Mouse (Mus musculus) layer of hippocampus, adult 9-11 months (tissue): ENCODE results near the gene Wars2.

ENCODE experiments used
- DNase-seq: peaks from one replicate; pipeline ENCODE4 v3.0.0; 2022

Gene Wars2

GRCm38 (mm10) chr3:99140940-99141854 is at the start of gene Wars2:
Gene Wars2 (plus strand): TSS chr3:99141068.
- DNase-seq, result peak; percentile 94

- no peak for DNase-seq
Observed at GRCm38 (mm10) chr3:99096816-99097215, 44.1 kb upstream of the Wars2 start.

DNA sequence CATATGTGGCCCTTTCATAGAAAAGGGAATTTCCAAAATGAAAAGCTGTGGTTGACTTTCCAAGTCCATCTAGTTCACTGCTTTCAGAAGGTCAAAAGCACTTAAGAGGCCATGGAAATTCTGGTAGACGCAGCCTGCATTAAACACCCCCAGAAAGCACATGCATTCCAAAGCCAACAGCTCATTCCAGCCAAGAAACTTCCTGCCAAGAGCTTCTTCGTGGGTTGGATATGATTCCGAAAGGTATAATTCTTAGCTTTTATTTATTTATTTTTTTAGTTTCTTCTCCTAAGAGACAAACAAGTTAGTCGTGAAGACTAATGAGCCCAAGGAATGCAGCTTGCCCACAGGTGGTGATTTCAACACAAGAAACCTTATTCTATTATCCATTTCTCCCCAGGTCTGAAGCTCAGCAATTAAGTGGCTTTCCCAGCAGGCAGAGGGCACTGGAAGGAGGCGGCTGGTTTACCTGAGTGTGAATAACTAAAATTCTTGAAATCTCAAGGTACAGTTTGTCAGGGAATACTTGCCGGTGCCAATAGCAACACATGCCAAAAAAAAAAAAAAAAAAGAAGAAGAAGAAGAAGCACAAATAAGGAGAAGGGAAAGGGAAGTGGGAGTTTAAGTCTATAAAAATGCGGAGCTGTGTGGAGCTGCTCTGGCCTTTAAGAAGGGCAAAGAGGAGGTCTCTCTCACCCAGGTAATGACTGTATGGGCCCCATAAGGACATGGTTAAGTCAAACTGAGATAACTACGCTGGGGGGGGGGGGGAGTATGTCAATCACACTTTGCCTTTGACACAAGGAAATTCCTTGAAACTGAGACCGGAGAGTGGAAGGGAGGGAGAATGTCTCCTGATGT is 30.3 kb upstream of the Wars2 start:
- DNase-seq, result no peak

DNA sequence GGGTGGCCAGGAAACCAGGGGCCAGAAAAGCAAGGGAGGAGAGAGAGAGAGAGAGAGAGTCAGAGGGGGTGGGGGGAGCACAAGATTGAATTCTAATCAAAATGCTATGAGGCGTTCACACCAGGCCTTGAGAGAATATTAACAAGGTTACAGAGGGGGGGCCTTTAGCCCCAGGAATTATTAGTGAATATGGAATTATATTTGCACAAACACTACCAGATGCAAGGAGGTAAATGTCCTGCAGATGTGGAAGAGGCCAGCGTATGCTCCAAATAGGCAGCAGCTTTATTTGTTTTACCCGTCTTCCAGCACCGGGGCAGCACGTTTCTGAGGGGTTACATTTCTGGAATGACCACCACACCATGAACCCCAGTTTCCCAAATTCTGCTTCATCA is 29.7 kb upstream of the Wars2 start:
- DNase-seq, result no peak

DNA sequence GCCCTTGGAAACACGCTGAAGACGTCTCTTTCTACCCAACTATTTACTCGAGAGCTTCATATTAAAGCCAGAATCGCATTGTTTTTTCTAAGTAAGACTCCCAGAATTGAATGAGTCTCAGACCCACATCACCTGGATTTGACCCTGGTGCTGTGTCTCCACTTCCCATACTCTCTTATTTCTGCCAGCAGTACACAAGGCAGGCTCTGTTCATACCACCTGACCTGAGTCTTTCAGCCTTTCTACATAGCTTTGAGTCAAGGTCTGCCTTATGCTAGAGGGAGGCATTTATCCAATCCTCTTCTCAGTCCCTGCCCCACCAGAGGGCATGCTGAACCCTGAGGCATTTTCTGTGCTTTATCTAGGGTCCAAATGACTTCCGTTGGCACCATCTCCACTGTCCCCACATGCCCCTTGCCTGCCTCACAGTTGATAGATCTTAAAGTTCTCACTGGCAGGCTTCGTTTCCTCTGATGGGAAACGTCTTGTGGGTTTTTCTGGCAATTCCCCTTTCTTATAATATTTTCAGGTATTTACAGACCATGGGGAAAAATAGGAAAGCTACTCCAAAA is 27.5 kb upstream of the Wars2 start:
- no peak for DNase-seq

DNA sequence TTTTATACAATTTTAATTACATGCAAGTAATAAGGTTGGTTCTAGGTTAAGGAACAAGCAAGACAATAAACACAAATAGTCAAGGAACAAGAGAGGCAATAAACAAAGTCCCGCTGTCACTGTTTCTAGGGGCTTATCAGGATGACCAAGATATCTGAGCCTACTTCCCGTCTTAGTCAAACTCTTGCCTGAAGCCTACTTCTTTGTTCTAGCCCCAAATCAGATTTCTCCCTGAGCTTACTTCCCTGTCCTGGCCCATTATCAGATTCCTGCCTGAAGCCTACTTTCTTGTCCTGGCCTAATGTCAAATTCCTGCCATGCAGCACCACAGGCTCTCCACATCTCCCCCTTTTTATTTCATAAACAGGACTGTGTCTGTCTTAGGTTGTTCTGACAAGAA is 19.9 kb upstream of the Wars2 start:
- no peak for DNase-seq

- DNase-seq, result peak; percentile 8
Observed at GRCm38 (mm10) chr3:99130521-99130920, 10.3 kb upstream of the Wars2 start.

DNA sequence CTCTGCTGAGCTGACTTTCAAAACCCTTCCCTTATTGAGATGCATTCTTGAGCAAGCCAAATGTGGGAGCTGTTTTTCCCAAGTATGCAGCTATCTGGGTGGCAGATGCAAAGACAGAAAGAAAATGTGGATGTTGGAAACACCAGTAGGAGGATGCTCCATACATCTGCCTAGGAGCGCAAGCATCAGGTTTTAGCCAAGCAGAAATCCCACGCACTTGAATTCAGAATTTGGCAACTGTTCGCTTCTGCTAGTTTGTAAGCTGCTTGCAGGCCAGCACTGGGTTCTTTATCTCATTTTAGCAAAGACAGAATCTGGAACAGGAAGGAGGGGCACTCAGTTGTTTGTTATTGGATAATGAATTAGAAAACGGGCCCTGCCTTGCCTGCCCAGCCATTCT is 8.9 kb upstream of the Wars2 start:
- DNase-seq, result peak; percentile 60

DNA sequence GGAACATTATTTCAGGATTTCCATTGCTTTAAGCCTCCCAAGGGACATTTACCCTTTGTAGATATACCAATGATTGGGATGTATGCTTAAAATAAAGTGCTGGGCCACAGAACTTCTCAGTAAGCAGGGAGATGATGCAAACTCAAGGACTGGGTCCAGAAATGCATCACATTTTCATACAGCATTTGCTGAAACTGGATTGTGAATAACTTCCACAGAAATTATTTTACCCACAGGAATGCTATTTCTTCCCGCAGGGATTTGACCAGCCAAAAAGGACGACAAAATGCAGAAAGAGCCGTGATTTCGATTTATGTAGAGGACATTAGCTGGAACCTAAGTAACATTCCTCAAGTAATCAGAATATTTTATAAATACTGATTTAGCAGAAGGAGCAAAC is 7.0 kb upstream of the Wars2 start:
- no peak for DNase-seq

DNA sequence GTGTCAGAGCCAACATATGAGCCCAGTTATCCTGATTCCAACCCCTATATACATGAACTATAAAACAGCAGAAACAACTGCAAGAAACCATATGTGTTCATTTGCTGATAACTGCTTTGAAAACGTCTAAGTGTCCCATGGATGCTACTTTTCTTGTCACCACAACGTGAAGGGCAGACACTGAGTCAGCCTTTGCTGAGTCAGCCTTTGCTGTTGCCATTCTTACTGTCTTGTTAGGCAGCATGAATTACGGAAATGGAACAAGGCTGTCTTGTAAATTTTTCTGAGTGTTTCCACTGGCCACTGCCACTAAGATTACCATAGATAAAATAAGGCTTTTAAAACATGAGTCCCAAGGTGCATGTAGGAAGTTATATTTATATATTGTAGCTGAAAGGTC is 7.0 kb downstream of the Wars2 start:
- no peak for DNase-seq

- no peak for DNase-seq
Observed at GRCm38 (mm10) chr3:99149035-99149434, 8.2 kb downstream of the Wars2 start.

DNA sequence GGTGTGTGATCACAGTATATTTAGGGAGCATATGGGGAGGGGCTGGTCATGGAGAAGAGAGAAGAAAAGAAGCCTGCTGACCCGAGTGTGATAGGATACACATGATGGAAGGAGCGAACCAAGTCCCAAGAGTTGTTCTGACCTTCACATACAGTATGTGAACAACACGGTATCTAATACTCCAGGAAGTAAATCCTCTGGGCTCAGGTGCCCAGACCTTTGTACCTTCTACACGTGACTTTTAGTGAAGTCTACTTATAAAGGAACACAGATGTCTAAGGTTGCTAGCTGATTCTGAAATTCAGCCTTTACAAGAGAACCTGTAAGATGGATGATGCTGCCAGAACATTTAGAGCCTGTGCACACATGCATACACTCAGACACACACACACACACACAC is 15.4 kb downstream of the Wars2 start:
- DNase-seq, result no peak

DNA sequence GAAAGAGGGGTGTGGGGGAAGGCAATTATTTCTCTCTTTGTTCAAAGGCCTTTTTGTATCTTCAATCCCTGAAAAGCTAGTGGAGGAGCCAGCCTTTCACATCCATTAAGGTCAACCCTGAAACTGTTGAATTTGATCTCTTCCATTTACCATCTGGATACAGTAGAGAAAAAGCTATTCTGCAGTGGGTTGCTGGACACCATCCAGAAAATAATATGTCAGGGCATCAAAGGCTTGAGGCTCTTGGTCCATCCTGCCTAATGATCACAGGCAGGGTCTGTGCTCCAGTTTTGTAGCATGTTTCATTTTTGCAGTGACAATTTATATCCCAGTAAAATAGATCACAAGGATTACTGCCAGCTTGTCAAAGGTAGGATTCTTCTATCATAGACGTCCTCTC is 16.1 kb downstream of the Wars2 start:
- no peak for DNase-seq

DNA sequence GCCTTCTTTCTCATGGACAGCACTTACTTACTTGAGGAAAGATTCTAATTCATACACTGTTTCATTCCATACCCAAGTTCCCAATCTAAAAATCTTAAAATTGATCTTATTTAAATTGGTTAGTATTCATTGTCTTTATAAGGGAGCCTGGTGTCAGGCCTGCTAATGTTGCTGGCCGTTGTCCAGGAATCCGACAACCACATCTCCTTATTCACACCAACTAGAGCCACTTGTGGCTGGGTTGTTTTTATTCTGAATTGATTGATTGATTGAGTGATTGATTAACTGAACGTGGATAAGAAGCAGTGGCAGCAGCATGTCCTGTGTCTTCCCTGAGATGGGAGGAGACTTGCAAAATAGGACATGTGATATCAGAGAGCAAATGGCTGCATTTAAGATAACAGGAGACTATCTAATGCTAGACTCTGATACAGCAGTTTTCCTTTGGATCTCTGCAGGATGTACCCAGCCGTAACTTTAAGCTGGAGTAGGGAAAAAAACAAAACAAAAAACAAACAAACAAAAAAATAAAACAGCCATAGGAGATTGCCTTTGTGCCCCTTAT is 16.7 kb downstream of the Wars2 start:
- no peak for DNase-seq

DNA sequence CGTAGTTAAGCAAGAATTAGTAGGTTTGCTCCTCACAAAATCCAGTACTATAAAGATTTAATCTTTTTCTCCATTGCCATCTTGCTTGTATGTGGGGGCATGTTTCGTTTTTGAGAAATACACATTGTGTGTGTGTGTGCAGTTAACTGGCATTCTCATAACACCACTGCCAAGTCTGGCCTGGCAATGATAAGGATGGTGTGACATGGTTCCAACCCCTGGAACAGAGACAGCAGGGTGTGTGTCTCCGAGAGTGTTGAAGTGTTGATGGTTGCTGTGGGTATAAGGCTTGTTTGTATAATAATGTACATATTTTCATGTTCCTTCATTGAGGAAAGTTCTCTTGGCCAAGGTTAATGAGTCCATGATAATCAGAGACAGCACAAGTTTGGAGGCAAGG is 19.1 kb downstream of the Wars2 start:
- DNase-seq, result no peak

DNA sequence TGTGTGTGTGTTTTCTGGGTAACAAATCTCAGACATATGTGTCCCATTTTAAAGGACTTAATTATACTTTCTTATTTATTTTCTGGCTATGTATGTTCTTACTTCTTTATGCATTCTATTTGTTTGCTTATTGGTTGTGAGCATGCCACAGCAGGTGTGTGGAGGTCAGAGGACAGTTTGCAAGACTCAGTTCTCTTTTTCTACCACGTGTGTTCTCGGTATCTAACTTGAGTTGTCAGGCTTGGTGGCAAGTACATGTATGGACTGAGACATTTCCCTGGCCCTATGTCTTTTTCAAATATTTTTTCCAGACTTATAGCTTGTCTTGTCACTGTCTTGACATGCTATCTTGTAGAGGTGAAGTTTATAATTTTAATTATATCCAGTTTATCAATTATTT is 21.3 kb downstream of the Wars2 start:
- DNase-seq, result no peak

- no peak for DNase-seq
Observed at GRCm38 (mm10) chr3:99167734-99168133, 26.9 kb downstream of the Wars2 start.

DNA sequence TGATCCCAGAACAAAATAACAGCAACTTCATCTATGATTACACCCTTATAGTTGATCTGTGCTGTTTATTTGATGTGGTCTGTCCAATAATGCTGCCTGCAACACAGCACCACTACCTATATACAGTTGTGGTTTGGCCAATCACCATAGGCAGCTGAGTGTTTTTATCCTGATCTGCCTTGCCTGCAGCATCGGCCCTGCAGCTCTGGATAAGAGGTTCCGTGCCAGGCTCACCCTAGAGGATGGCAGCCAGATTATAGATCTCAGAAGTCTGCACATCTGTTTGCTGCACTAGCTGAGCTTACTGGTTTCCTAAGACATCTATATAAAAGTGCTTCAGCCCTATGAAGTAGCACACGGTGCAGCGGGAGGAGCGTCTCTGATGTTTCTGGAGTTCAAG is 32.3 kb downstream of the Wars2 start:
- no peak for DNase-seq

DNA sequence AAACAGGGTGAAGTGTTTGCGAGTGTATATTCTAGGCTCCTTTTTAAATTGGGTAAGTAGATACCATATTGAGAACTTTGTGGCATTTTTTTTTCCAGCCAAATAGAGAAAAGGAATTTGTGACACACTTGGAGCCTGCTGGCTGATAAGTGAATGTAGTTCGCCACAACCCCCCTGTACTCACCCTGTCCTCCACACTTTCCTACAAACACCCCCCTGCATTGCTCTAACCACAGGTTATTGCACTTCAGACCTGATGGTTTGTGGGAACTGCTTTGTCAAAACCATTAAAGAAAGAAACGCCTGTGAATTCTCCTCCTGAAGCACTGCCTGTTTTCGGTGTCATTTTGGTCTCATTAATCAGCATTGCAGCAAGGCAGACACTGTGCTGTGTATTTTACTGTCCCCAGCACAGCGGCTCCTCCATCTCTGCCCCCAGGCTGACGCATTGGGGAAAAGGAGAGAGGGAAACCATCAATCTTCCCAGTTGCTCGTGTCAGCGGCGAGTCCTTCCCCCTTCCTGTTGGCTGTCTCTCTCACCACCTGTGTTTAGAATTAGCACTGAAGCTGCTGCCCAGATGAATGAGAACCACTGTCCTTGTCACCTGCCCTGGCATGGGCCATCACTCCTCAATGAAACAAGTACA is 33.9 kb downstream of the Wars2 start:
- no peak for DNase-seq

GRCm38 (mm10) chr3:99183355-99184016 is 42.6 kb downstream of the Wars2 start:
- no peak for DNase-seq

DNA sequence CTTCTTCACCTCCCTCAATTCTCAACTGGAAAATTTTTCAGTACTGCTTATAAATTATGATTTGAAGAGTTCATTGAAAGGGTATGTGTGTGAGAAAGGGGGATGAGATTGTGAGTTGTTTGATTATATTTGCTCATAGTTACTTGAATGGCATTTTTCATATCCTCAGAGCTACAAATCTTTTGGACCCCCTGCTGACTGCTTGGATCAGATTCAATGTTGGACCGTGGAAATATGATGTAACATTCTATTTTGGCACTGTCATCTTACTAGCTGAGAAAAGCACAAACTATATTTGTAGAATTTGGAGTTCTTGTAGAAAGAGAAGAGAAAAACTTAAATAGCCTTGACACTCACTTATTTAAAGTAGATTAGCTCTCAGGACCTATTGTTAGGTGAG is 43.5 kb downstream of the Wars2 start:
- DNase-seq, result no peak

DNA sequence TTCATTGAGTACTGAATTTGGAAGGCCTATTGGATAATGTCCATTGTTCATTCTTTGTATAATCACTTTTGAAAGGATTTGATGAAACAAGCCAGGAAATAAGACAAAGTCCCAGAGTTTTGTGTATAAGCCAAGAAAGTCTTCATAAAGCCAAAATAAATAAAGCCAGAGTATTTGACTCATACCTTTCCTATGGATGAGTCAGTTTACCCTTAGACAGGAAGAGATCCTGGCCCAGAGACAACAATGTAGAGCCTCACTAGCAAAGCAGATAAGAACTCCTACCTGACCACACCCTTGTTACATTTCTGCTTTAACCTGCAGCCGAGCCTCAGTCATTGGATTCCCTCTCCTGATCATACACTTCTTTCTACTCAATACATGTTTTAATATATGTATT is 47.2 kb downstream of the Wars2 start:
- DNase-seq, result no peak
